Mouse (Mus musculus): ENCODE results near the gene Capn15.

Capn15 gene

DNA sequence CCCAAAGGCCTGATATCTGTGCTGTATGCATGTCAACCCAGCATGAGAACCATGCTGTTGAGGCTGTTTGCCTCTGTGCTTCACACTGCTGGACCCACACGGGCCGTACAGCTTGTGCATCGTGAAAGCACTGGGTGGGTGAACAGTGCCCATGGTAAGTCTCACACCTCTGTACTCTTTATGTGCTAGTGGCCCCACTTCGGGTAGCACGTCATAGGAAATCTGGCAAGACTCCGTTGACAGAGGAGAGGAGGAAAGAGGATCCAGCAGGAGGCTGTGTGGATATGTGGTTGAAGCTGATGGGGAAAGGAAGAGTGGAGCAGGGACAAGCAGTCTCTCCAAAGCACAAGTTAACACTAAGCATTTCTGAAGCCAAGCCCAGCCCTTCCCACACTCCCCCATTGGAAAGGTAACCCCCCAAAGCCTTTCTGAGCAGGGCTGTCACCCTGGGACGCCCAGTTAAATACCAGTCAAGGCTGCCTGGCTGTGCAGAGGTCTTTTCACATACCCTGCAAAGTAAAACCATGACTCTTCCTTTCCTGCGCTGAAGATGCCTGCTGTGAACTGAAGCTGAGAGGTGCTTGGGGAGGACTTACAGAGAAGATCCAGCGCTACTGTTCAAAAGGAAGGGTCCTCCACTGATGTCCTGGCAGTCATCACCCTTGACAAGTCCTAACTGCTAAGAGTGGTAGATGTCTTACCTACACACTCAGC, 67.4 kb downstream of the Capn15 start:
- no peak for DNase-seq

DNA sequence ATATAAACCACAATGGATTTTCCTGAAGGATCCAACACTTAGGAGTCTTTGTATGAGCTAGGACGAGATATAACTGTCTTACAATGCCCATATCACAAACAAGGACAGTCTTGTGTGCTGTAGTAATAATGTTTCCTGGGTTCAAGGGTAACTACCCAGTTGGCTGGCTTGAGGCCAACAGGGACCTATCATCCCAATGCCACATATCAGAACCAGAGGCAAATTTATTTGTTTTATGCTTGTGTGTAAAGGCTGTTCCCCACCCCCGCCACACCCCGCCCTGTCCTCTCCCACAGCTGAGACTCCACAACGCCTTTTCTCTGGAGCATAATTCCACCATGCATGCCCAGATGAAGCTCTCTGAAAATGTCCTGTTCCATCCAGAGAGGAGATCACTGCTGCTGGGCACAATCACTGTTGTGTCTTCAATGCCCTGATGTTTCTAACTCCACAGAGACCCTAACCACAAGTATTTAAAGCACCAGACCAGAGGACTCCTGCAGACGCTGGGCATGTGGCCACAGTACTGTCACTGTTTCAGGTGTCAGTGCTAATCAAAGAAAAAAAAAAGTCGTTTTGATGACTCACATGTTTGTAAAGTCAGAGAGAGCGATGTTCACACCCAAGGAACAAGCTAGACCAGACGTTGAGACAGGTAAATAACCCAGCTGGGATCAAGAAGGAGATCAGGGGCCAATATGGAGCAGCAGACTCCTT, 68.5 kb downstream of the Capn15 start:
- no peak for DNase-seq

DNA sequence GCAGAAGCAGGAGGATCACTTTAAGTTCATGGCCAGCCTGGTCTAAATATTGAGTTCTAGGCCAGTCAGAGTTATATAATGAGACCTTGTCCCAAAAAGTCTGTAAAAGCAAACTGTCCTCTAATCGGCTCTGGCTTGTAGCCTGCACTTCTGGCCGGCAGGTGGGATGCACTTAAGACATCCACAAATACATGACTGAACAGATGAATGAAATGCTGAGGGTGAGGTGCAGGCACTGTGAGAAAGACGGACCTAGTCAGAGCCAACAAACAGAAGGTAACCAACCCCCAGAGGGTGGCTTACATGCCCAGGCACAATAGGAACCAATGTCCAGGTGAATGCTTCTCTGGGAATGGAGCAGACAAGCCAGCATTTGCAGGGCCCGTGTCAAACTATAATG, 71.3 kb downstream of the Capn15 start:
- peak; percentile 38 to 60 for DNase-seq

DNA sequence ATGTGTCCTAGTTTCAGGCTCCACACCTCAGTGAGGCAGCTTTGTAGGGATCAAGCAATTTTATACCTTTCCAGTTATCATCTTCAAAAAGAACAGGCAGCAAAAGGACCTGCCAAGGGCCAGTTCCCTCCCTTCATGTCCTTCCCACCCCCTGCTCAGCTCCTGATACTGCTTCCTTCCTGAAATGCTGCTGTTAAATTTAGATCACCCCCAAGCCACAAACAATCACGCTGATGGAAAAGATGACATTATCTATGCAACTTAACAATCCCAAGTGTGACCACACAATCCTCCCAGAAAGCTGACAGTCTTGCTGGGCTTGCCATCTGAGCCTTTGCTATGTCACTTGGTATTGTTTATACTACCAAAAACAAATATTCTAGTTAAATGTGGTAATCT, 71.7 kb downstream of the Capn15 start:
- DNase-seq = no peak

DNA sequence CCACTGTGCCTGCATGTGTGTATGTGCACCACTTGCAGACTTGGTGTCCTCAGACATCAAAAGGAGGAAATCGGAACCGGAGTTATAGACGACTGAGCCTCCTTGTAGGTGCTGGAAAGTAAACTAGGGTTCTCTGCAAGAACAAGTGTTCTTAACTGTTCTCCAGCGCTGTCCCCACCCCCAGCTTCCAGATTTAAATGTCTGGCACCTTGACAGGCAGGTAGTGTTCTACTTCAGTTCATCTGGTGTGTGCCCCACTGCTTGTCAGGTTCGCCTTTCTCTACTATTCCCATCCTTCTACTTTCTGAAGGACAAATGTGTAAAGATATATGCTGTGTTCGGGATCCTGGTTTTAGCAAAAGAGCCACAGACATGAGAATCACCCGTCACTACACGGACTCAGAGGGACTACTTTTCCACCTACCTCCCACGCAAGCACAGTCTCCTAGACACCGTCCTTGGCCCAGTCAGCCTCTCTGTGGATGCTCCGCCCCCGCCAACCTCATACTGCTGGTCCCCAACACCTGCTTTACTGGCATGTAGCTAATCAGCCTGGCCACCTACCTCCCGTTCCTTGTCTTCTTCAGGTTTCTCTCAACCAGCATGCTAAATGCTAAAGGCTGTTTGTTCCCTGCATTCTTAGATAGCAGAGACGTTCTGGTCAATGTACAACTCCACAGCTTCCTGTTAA, 72.3 kb downstream of the Capn15 start:
- peak; percentile 77 to 85 for DNase-seq

DNA sequence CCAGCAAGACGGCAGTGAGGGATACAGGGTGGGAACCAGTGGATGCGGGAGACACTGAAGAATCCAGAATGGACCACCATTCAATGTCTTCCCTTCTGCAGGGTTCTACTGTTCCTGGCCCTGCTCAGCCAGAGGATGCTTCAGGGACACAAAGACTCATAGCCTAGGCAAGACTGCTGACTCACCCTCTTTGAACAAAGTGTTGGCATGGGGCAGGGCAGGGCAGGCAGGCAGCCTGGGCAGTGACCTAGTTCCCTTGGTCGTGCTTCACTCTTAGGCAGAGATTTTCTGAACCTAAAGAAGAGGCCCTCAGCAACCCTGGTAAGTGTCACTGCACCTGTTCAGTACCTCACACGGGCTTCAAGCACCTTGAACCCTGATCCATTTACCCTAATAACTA, 73.8 kb downstream of the Capn15 start:
- peak; percentile 80 to 82 for DNase-seq
